Mouse (Mus musculus) midbrain, embryonic 16.5 days (tissue): ENCODE results near the gene Supt3. TPM values are rescaled to one million over a fixed set of nuclear protein-coding genes. Genes with fewer than 3 reads are reported as not detected.

Source experiments
- ATAC-seq: fragments of 200-750 bp; cut with Nextera tagmentation; 2 replicates; pipeline ENCODE4 v1.8.0; 2017; ENCODE audit warnings: moderate TSS enrichment
- H3K27ac ChIP-seq: fragments of 300-500 bp; sonication (generic); 2 replicates; pipeline ENCODE4 v1.5.1; 2014; ENCODE audit warnings: mild to moderate bottlenecking, low read length, mixed read lengths
- H3K27me3 ChIP-seq: fragments of 300-500 bp; sonication (generic); 2 replicates; pipeline ENCODE4 v1.6.1; 2014; ENCODE audit warnings: low read depth, low read length, mixed read lengths; ENCODE audit not compliant: control insufficient read depth, insufficient read depth
- H3K36me3 ChIP-seq: fragments of 300-500 bp; sonication (generic); 2 replicates; pipeline ENCODE4 v1.6.1; 2014; ENCODE audit warnings: mild to moderate bottlenecking, low read length, moderate library complexity, mixed read lengths; ENCODE audit not compliant: control insufficient read depth, insufficient read depth
- H3K4me1 ChIP-seq: fragments of 300-500 bp; sonication (generic); 2 replicates; pipeline ENCODE4 v1.6.1; 2014; ENCODE audit warnings: mild to moderate bottlenecking, low read length, mixed read lengths; ENCODE audit not compliant: control insufficient read depth, insufficient read depth
- H3K4me2 ChIP-seq: fragments of 300-500 bp; sonication (generic); 2 replicates; pipeline ENCODE4 v1.6.1; 2014; ENCODE audit warnings: mild to moderate bottlenecking, low read length, mixed read lengths
- H3K4me3 ChIP-seq: fragments of 300-500 bp; sonication (generic); 2 replicates; pipeline ENCODE4 v1.5.1; 2014; ENCODE audit warnings: low read depth, mild to moderate bottlenecking, low read length, moderate library complexity, mixed read lengths
- H3K9ac ChIP-seq: fragments of 300-500 bp; sonication (generic); 2 replicates; pipeline ENCODE4 v1.6.1; 2014; ENCODE audit warnings: low read depth, low read length, mixed read lengths
- H3K9me3 ChIP-seq: fragments of 300-500 bp; sonication (generic); replicated peaks from 2 replicates; pipeline ENCODE4 v1.6.1; 2014; ENCODE audit warnings: mild to moderate bottlenecking, low read length, mixed read lengths; ENCODE audit not compliant: control insufficient read depth, poor library complexity, severe bottlenecking
- WGBS: fragments of 180-500 bp; shearing (Covaris S2); extraction: QIAGEN DNeasy Blood & Tissue Kit; methylation state at CpG from one replicate; pipeline ENCODE4 v1.1.7; 2014; 5-methylcytosine and 5-hydroxymethylcytosine counted together
- polyA plus RNA-seq: library from polyadenylated mRNA; unstranded; fragments of >200 nt; fragmentation: Nextera tagmentation; extraction: Ambion mirVana; gene quantifications from 2 replicates; pipeline ENCODE4 v1.2.1, GENCODE M21; 2015

The Supt3 gene
- 20.6 and 21.8 TPM in 2 replicates for polyA plus RNA-seq

DNA sequence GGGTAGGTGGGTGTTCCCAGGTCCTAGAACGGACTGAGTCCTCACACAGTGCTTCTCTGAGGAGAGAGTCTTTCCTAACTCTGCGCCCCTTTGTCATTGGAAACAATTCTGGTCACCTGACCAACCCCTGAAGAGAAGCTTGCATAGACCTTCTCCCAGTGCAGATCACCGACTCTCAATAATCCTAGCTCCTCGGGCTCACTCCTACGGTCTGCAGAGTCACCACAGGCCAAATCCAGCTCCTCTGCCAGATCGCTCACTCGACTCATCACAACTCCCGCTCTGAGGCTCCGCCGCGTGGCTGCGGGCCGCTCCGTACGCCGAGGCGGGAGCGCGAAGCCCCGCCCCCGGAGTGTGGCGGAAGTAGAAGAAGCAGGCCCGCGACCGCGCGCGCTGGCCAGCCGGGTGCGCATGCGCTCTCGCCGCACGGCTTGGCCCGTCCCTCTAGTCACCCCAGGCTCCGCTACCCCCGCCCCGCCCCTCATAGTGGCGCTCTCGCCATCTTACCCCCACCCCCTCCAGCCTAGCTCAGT is at the start of gene Supt3:
Supt3 (plus strand) TSS at position 415 of the 533 bp plus-strand sequence.
- peaks cover 6% of the 10 kb centered on the region for H3K4me1 ChIP-seq
- H3K36me3 ChIP-seq, result no peaks in the 10 kb centered on the region
- H3K27ac ChIP-seq, result peak within 1 kb of the TSS; percentile 92
- no peaks in the 10 kb centered on the region for H3K9me3 ChIP-seq
- peak; percentile 97 for ATAC-seq
- WGBS, result under 1% methylated on average over 26 of the region's 40 CpGs
- peak within 1 kb of the TSS; percentile 89 for H3K4me3 ChIP-seq
- H3K4me2 ChIP-seq, result peak within 1 kb of the TSS; percentile 72
- peak within 1 kb of the TSS; percentile 97 for H3K9ac ChIP-seq
- no peaks in the 10 kb centered on the region for H3K27me3 ChIP-seq

DNA sequence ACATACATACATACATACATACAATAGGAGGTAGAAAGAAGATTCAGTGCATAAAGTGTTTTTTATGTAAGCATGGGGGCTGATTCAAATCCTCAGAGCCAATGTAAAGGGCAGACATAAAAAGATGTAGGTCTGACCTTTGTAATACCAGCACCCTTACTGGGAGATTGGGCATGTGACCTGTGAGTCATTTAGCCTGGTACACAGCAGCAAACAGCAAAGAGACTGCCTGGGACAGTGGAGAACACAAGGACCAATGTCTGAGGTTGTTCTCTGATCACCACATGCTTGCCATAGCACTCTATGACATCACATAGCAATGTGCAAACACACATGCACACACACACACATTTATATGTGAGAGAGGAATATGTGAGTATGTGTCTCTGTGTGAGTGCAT is 49.3 kb upstream of the Supt3 start:
- no peak overlapping the region for H3K4me3 ChIP-seq
- H3K27ac ChIP-seq, result no peak overlapping the region
- H3K36me3 ChIP-seq, result no peaks in the 10 kb centered on the region
- no peaks in the 10 kb centered on the region for H3K4me1 ChIP-seq
- H3K9me3 ChIP-seq, result no peaks in the 10 kb centered on the region
- ATAC-seq, result no peak
- no peak overlapping the region for H3K4me2 ChIP-seq
- peaks cover 9% of the 10 kb centered on the region for H3K27me3 ChIP-seq
- no peak overlapping the region for H3K9ac ChIP-seq

DNA sequence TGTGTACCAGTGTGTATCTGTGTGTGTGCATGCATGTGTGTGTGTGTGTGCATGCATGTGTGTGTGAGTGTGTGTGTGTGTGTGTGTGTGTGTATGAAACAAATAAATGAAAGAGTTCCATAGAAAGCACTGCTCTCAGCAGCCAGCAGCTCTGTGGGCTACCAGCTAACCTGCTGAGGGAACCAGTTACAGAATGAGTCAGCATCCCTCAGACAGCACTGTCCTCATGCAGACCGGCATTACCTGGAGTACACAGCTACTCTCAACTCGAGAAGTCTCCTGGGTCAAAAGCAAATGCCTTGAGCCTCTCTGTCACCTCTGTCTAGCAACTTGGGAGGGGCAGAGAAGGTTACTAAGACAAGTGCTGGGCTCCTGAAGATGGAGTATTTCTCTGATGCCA is 48.5 kb upstream of the Supt3 start:
- WGBS, result 51% methylated on average over 2 of the region's 2 CpGs
- Histone ChIP-seq H3K27me3 (peaks cover 13% of the 10 kb centered on the region), H3K9me3 (no peaks in the 10 kb centered on the region), H3K9ac (no peak overlapping the region), H3K4me1 (no peaks in the 10 kb centered on the region), H3K27ac (no peak overlapping the region), H3K4me3 (no peak overlapping the region), H3K4me2 (no peak overlapping the region), H3K36me3 (no peaks in the 10 kb centered on the region)
- ATAC-seq, result no peak

DNA sequence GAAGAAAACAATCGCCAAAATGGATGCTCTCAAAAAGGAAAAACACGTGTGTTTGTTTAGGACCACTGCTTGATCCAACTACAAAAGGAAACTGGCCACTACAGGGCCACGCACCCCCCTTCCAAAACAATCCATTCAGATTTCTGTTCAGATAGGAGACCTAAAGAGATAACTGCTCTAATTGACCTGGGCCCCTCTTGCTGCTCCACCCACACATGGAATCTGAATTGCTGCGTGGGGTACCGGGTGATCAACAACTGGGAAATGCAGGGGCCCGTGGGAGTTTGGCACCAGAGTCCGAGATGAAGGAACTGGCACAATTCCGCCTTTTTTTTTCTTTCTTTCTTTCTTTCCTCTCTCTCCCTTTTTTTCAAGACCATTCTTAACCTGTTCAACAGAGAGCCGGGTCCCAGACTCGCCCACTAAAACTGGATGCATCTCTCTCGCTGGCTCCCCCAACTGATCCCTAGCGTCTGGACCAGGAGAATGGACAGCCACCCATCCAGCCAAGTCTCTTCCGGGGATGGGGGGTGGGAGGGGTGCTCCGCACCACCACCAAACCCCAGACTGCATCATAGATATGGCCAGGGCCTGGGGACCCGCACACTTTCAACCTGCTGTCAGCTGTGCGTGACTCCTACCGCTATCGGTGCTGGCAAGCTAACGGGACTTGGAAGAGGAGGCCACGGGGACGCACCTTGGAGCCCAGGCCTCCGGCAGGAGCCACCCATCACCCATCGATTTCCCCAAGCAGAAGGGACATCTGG is 43.2 kb upstream of the Supt3 start:
- Histone ChIP-seq H3K27ac (no peak overlapping the region), H3K4me3 (peak overlapping the region; percentile 62), H3K36me3 (no peaks in the 10 kb centered on the region), H3K9me3 (no peaks in the 10 kb centered on the region), H3K4me1 (peaks cover 28% of the 10 kb centered on the region), H3K9ac (no peak overlapping the region), H3K27me3 (peaks cover 27% of the 10 kb centered on the region), H3K4me2 (peak overlapping the region; percentile 96)
- 2% methylated on average over 23 of the region's 23 CpGs for WGBS
- ATAC-seq, result no peak

DNA sequence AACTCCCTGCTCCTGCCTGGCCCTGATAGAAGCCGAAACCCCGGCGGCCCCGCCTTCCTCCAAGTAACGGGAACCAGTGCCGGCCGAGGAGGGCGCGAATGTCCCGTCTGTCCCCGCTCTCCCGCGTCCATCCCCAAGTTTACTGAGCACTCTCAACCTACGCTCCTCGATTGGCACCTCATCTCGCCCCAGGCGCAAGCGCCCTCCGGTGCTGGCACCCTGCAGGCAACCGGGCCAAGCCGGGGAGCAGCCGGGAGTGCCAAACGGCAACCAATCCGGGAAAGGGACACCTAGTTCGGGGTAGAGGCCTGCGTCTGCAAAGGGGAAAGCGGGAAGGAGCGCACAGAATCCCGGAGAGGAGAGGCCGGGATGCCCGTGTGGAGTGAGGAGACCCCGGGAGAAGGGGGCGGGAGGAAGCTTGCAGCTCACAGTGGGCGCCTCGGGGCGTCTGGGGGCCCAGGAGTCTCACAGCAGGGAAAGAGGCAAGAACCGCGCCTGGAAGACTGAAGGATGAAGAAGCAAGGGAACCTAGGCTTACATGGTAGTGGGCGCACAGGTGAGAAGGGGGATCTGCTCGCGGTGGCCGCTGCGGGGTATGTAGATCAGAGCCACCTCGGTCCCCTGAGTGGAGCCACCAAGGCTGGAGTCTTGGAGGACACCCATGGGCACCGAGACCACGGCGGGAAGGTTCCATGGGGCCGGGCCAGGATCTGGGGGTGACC is 42.3 kb upstream of the Supt3 start:
- H3K4me1 ChIP-seq, result peaks cover 28% of the 10 kb centered on the region
- H3K36me3 ChIP-seq, result no peaks in the 10 kb centered on the region
- H3K4me3 ChIP-seq, result peak overlapping the region; percentile 62
- peaks cover 36% of the 10 kb centered on the region for H3K27me3 ChIP-seq
- peak overlapping the region; percentile 42 for H3K9ac ChIP-seq
- ATAC-seq, result peak; percentile 29
- under 1% methylated on average over 48 of the region's 48 CpGs for WGBS
- H3K27ac ChIP-seq, result no peak overlapping the region
- peak overlapping the region; percentile 96 for H3K4me2 ChIP-seq
- H3K9me3 ChIP-seq, result no peaks in the 10 kb centered on the region

DNA sequence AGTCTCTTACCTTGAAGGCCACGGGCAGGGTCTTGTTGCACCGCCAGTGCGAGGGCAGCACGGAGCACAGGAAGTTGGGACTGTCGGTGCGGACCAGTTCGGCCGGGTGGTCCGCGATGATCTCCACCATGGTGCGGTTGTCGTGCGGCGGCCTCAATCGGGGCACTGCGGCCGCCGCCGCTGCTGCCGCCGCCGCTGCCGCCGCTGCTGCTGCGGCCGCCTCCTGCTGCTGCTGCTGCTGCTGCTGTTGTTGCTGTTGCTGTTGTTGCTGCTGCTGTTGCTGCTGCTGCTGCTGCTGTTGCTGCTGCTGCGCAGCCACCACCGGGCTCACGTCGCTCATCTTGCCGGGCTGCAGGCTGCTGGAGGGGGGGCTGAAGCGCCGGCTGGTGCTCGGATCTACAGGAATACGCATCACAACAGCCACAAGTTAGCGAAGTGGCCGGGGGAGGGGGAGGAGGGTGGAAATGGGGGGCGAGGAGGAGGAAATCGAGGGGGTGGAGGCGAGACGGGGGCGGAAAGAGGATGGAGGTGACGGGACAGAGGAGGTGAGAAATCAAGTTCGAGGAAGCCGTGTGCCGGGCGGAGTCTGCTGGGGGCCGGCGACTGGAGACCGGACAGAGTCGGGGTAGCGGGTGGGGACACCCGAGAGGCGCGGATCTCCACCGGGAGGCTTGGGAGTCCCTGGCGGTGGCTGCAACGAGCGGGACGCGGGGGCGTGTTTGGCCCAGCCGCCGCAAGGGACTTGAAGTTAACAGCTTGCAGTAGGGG is 41.5 kb upstream of the Supt3 start:
- H3K27me3 ChIP-seq, result peaks cover 38% of the 10 kb centered on the region

DNA sequence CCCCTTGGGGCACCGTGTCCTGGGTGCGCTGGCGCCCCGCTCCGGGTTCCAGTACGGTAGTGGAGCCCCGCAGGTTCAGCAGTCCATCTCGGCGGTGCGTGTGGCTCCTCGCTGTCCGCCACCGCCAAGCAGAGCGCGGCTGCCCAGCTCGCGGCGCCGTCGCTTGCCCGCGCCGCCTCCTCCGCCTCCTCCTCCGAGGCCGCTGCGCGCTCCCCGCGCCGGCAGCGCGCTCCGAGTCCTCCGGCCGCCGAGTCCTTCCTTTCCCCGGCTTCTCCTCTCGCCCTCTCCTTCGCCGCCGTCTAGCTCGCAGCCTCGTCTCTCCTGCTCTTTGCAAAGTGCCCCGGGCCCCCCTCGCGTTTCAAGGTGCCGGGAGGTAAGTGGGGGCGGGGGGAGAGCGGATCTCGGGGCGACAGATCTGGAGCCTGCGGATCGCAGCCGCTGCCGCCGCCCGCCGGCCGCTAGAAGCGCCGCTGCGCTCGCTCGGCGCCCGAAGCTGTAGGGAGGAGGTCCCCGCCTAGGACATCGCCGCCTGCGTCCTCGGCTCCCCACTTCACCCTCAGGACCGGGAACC is 40.9 kb upstream of the Supt3 start:
- Histone ChIP-seq H3K9me3 (no peaks in the 10 kb centered on the region), H3K4me3 (peak overlapping the region; percentile 62), H3K27ac (no peak overlapping the region), H3K27me3 (peaks cover 42% of the 10 kb centered on the region), H3K9ac (peak overlapping the region; percentile 70), H3K4me2 (peak overlapping the region; percentile 96), H3K36me3 (no peaks in the 10 kb centered on the region), H3K4me1 (peaks cover 28% of the 10 kb centered on the region)
- ATAC-seq, result peak; percentile 79
- 1% methylated on average over 60 of the region's 73 CpGs for WGBS

More for the DNA sequence above, 41.5 kb upstream of the Supt3 start:
- Histone ChIP-seq H3K4me1 (peaks cover 28% of the 10 kb centered on the region), H3K4me3 (peak overlapping the region; percentile 62), H3K9ac (peak overlapping the region; percentile 70), H3K4me2 (peak overlapping the region; percentile 96), H3K36me3 (no peaks in the 10 kb centered on the region), H3K27ac (no peak overlapping the region), H3K9me3 (no peaks in the 10 kb centered on the region)
- WGBS, result under 1% methylated on average over 41 of the region's 64 CpGs
- ATAC-seq, result peak; percentile 49

DNA sequence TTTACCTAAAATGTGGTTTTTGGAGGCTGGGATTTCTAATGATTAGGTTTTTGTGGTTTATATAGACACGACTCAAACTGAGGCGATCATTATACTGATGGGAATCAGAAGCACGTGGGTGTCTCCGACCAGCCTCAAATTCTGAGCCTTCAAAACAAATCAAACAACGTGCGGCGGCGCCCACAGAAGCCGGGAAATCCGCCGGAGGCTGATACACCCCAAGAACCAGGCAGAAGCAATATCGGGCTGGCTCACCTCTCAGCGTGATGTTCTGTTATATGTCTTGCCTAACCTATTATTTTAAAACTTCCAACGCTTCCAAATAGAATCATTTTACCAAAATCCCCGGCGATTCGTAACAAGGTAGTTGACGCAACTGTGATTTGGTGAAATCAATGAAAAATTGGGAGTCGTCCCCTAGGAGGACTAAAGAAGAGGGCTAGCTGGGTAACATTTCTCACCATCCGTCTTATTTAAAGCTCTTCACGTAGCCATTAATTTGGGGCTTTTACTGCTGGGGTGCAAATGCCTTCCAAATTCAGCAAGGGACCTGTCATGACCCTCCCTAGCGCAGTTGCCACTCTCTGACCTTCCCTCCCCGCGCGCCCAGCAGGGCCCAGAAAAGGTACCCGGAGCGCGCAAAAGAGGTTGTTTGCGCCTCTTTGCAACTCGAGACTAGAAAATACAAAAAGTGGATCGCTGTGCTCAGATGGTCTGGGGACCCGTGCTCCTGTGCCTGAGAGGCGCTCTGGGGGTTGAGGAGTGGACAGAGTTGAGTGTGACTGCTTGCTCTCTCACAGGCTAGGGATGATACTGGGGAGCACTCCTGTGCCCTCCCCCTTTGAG is 39.5 kb upstream of the Supt3 start:
- no peak overlapping the region for H3K9ac ChIP-seq
- 0 out of 2 replicates have a peak overlapping the region, but pooled peaks have one; percentile 7 for H3K4me2 ChIP-seq
- peaks cover 36% of the 10 kb centered on the region for H3K27me3 ChIP-seq
- under 1% methylated on average over 33 of the region's 33 CpGs for WGBS
- peaks cover 28% of the 10 kb centered on the region for H3K4me1 ChIP-seq
- ATAC-seq, result no peak
- no peaks in the 10 kb centered on the region for H3K9me3 ChIP-seq
- H3K27ac ChIP-seq, result no peak overlapping the region
- H3K4me3 ChIP-seq, result no peak overlapping the region
- H3K36me3 ChIP-seq, result no peaks in the 10 kb centered on the region
